Mouse (Mus musculus): ENCODE results near the gene Dmbx1. TPM values are rescaled to one million over a fixed set of nuclear protein-coding genes. Genes with fewer than 3 reads are reported as not detected.

The Dmbx1 gene
- polyA plus RNA-seq, 1 experiment from 2014 or later = not detected

GRCm38 (mm10) chr4:115927637-115928036 is 12.1 kb downstream of the Dmbx1 start:
- ATAC-seq (ENCODE audit: low FRiP score, low TSS enrichment) = no peak
- H3K4me1 ChIP-seq (ENCODE audit: insufficient read depth, low read length) = no peaks in the 10 kb centered on the region
- no peak overlapping the region for H3K27ac ChIP-seq (ENCODE audit: low read length)
- no peak overlapping the region for H3K4me3 ChIP-seq (ENCODE audit: low read length)
- H3K9me3 ChIP-seq (ENCODE audit: low read length) = no peaks in the 10 kb centered on the region
- no peak overlapping the region for H3K9ac ChIP-seq (replicated peaks; ENCODE audit: low read length)
- H3K4me2 ChIP-seq (replicated peaks; ENCODE audit: low read depth, low read length) = no peak overlapping the region
- 45% methylated on average over 7 of the region's 7 CpGs for WGBS
- peaks cover 89% of the 10 kb centered on the region for H3K27me3 ChIP-seq (ENCODE audit: insufficient read depth, low read length)
- H3K36me3 ChIP-seq (ENCODE audit: insufficient read depth, low read length) = no peaks in the 10 kb centered on the region

DNA sequence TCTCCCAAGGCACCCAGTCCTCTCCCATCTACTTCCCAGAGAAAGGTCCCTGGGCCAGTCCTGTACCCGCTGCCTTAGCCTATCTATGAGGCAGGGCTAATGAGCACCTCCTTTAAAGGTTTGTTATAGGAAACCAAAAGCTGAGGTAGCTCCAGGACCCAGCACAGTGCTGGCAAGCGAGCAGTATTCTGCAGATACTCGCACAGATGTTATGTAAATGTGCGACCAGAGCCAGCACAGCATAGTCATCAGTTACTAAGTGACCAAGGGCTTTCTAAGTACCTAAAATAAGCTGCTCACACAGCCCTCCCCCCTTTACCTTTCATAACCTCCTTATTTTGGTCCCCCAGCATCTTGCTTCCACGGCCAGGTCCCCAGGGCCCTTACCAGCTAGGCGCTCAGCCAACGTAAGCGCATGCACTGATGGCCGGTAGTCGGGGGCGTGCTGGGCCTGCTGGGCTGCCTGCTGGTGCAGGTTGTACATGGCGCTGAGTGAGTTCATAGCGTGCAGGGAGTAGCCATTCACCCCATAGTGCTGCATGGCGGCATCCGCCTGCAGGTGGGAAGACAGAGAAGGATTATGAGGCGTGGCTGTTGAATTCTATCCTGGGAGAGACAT is 16.4 kb downstream of the Dmbx1 start:
- Histone ChIP-seq H3K4me3 (ENCODE audit: low read length) (no peak overlapping the region), H3K36me3 (ENCODE audit: insufficient read depth, low read length) (no peaks in the 10 kb centered on the region), H3K27me3 (ENCODE audit: insufficient read depth, low read length) (peaks cover 80% of the 10 kb centered on the region), H3K4me1 (ENCODE audit: insufficient read depth, low read length) (no peaks in the 10 kb centered on the region), H3K4me2 (replicated peaks; ENCODE audit: low read depth, low read length) (no peak overlapping the region), H3K9me3 (ENCODE audit: low read length) (no peaks in the 10 kb centered on the region), H3K9ac (replicated peaks; ENCODE audit: low read length) (no peak overlapping the region), H3K27ac (ENCODE audit: low read length) (no peak overlapping the region)
- no peak for ATAC-seq (ENCODE audit: low FRiP score, low TSS enrichment)
- 65% methylated on average over 16 of the region's 16 CpGs for WGBS

DNA sequence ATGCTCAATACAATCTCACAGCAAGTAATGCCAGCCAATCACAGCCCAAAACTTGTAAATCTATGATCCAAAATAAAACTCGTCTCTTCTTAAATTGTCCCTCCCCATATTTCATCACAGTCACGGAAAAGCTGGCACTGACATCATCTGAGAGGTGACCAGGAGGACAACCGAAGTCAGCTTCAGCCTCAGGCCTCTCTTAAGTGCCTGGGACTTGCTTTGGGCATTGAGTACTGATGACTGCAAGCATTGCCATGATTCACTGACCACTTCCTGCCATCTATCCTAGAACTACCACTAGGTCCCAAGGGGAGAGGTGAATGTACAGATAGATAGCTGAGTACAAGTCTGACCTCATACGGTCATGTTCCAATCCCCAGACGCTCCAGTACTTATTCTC is 17.0 kb downstream of the Dmbx1 start:
- 90% methylated on average over 5 of the region's 5 CpGs for WGBS
- Histone ChIP-seq H3K36me3 (ENCODE audit: insufficient read depth, low read length) (no peaks in the 10 kb centered on the region), H3K27ac (ENCODE audit: low read length) (no peak overlapping the region), H3K9me3 (ENCODE audit: low read length) (no peaks in the 10 kb centered on the region), H3K9ac (replicated peaks; ENCODE audit: low read length) (no peak overlapping the region), H3K4me2 (replicated peaks; ENCODE audit: low read depth, low read length) (no peak overlapping the region), H3K4me3 (ENCODE audit: low read length) (no peak overlapping the region), H3K27me3 (ENCODE audit: insufficient read depth, low read length) (peaks cover 80% of the 10 kb centered on the region), H3K4me1 (ENCODE audit: insufficient read depth, low read length) (no peaks in the 10 kb centered on the region)
- no peak for ATAC-seq (ENCODE audit: low FRiP score, low TSS enrichment)

GRCm38 (mm10) chr4:115919911-115920310 is 19.8 kb downstream of the Dmbx1 start:
- no peak overlapping the region for H3K27ac ChIP-seq (ENCODE audit: low read length)
- no peak overlapping the region for H3K4me2 ChIP-seq (replicated peaks; ENCODE audit: low read depth, low read length)
- 54% methylated on average over 16 of the region's 16 CpGs for whole genome bisulfite sequencing
- no peak overlapping the region for H3K9ac ChIP-seq (replicated peaks; ENCODE audit: low read length)
- H3K4me3 ChIP-seq (ENCODE audit: low read length) = no peak overlapping the region
- no peaks in the 10 kb centered on the region for H3K9me3 ChIP-seq (ENCODE audit: low read length)
- no peaks in the 10 kb centered on the region for H3K36me3 ChIP-seq (ENCODE audit: insufficient read depth, low read length)
- H3K4me1 ChIP-seq (ENCODE audit: insufficient read depth, low read length) = no peaks in the 10 kb centered on the region
- peaks cover 88% of the 10 kb centered on the region for H3K27me3 ChIP-seq (ENCODE audit: insufficient read depth, low read length)
- peak; percentile 61 for ATAC-seq (ENCODE audit: low FRiP score, low TSS enrichment)

- H3K4me1 ChIP-seq (ENCODE audit: insufficient read depth, low read length) = no peaks in the 10 kb centered on the region
- ATAC-seq (ENCODE audit: low FRiP score, low TSS enrichment) = no peak
- no peak overlapping the region for H3K4me2 ChIP-seq (replicated peaks; ENCODE audit: low read depth, low read length)
- WGBS = 8% methylated on average over 4 of the region's 4 CpGs
- H3K9me3 ChIP-seq (ENCODE audit: low read length) = no peaks in the 10 kb centered on the region
- H3K27ac ChIP-seq (ENCODE audit: low read length) = no peak overlapping the region
- H3K9ac ChIP-seq (replicated peaks; ENCODE audit: low read length) = no peak overlapping the region
- peaks cover 77% of the 10 kb centered on the region for H3K27me3 ChIP-seq (ENCODE audit: insufficient read depth, low read length)
- H3K36me3 ChIP-seq (ENCODE audit: insufficient read depth, low read length) = no peaks in the 10 kb centered on the region
- no peak overlapping the region for H3K4me3 ChIP-seq (ENCODE audit: low read length)
Measured at GRCm38 (mm10) chr4:115911586-115911985, 28.1 kb downstream of the Dmbx1 start.

DNA sequence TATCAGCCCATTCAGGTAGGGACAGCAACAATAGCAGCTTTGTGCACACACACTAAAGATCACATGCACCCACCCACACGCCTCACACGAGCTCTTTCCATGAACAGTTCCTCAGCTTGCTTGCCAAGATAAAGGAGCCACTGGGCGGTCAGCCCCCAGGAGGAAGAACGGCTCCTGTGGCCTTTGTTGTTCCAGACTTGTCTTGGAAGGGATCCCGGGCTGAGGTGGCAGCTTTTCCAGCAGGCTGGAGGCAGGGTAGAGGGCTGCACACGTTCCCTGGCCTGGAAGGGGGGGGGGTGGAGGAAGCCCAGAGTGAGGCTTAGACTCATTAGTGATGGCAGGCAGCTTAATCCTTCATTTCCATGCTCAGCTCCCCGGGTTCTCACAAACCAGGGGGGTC is 31.1 kb downstream of the Dmbx1 start:
- Histone ChIP-seq H3K27ac (ENCODE audit: low read length) (no peak overlapping the region), H3K9me3 (ENCODE audit: low read length) (no peaks in the 10 kb centered on the region), H3K27me3 (ENCODE audit: insufficient read depth, low read length) (peaks cover 84% of the 10 kb centered on the region), H3K4me1 (ENCODE audit: insufficient read depth, low read length) (peaks cover 4% of the 10 kb centered on the region; the same call in 1 of the 2 replicates), H3K4me2 (replicated peaks; ENCODE audit: low read depth, low read length) (no peak overlapping the region), H3K4me3 (ENCODE audit: low read length) (no peak overlapping the region), H3K36me3 (ENCODE audit: insufficient read depth, low read length) (no peaks in the 10 kb centered on the region), H3K9ac (replicated peaks; ENCODE audit: low read length) (no peak overlapping the region)
- ATAC-seq (ENCODE audit: low FRiP score, low TSS enrichment) = no peak
- 28% methylated on average over 7 of the region's 7 CpGs for WGBS

DNA sequence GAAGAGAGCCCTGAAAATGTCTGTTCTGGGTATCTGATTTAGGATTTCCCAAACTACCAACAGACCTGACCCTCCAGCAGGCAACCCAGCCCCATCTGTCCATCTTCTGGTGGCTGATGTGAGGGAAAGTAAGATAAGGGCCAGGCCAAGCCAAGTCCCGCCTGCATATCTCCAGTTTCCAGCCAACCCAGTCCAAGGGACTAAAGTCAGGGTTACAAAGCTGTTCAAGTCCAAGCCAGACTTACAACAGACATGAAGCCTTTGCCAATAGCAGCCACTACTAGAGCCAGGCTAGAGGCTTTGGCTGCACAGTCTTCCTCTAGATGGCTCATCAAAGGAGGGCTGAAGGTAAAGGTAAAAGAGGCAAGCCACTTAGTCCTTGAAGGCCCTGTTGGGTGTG is 31.7 kb downstream of the Dmbx1 start:
- no peak overlapping the region for H3K4me3 ChIP-seq (ENCODE audit: low read length)
- H3K9ac ChIP-seq (replicated peaks; ENCODE audit: low read length) = no peak overlapping the region
- peaks cover 4% of the 10 kb centered on the region; the same call in 1 of the 2 replicates for H3K4me1 ChIP-seq (ENCODE audit: insufficient read depth, low read length)
- H3K9me3 ChIP-seq (ENCODE audit: low read length) = no peaks in the 10 kb centered on the region
- no peak overlapping the region for H3K27ac ChIP-seq (ENCODE audit: low read length)
- H3K36me3 ChIP-seq (ENCODE audit: insufficient read depth, low read length) = no peaks in the 10 kb centered on the region
- ATAC-seq (ENCODE audit: low FRiP score, low TSS enrichment) = no peak
- WGBS = 70% methylated on average over 1 of the region's 1 CpGs
- peaks cover 85% of the 10 kb centered on the region for H3K27me3 ChIP-seq (ENCODE audit: insufficient read depth, low read length)
- no peak overlapping the region for H3K4me2 ChIP-seq (replicated peaks; ENCODE audit: low read depth, low read length)

DNA sequence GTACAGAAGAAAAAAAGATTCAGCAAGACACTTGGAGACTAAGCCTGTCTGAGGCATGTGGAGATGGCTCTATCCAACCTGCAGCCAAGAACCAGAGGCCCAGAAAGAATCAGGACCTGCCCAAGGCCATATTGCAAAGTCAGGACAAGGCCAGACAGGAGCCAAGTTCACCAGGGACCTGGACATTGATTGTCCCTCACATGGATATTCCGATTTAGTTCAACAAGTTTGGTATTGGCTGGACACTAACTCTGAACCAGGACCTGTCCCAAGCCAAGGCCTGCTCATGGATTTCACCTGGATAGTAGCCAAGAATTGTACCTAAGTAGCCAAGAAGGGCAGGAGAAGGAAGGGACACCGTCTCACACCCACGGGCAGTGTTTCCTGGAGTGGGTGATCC is 32.9 kb downstream of the Dmbx1 start:
- Histone ChIP-seq H3K9me3 (ENCODE audit: low read length) (no peaks in the 10 kb centered on the region), H3K4me1 (ENCODE audit: insufficient read depth, low read length) (peaks cover 4% of the 10 kb centered on the region; the same call in 1 of the 2 replicates), H3K36me3 (ENCODE audit: insufficient read depth, low read length) (no peaks in the 10 kb centered on the region), H3K4me2 (replicated peaks; ENCODE audit: low read depth, low read length) (no peak overlapping the region), H3K9ac (replicated peaks; ENCODE audit: low read length) (no peak overlapping the region), H3K27ac (ENCODE audit: low read length) (no peak overlapping the region), H3K4me3 (ENCODE audit: low read length) (no peak overlapping the region), H3K27me3 (ENCODE audit: insufficient read depth, low read length) (peaks cover 83% of the 10 kb centered on the region)
- ATAC-seq (ENCODE audit: low FRiP score, low TSS enrichment) = no peak
- WGBS = 86% methylated on average over 3 of the region's 3 CpGs

DNA sequence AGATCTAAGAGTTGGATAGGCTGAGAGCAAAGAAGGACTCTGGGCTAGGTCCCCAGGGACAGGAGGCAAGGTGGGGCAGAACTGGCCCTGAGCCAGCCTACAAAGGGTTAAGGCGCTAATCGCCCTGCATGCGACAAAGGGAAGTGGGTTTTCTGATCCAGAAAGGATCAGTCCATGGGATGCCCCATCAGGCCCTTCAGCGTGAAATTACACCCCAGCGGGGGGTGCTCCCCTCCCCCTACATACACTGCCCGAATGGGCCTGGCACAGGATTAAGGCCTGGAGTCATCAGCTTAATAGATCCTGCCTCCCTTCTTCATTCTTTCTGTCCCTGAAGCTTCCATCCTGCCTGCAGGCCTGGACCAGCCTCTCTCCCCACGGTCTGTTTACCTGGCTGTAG is 34.0 kb downstream of the Dmbx1 start:
- Histone ChIP-seq H3K27me3 (ENCODE audit: insufficient read depth, low read length) (peaks cover 85% of the 10 kb centered on the region), H3K4me1 (ENCODE audit: insufficient read depth, low read length) (peaks cover 4% of the 10 kb centered on the region; the same call in 1 of the 2 replicates), H3K4me2 (replicated peaks; ENCODE audit: low read depth, low read length) (no peak overlapping the region), H3K27ac (ENCODE audit: low read length) (no peak overlapping the region), H3K4me3 (ENCODE audit: low read length) (no peak overlapping the region), H3K9ac (replicated peaks; ENCODE audit: low read length) (no peak overlapping the region), H3K9me3 (ENCODE audit: low read length) (no peaks in the 10 kb centered on the region), H3K36me3 (ENCODE audit: insufficient read depth, low read length) (no peaks in the 10 kb centered on the region)
- 8% methylated on average over 7 of the region's 7 CpGs for WGBS
- ATAC-seq (ENCODE audit: low FRiP score, low TSS enrichment) = no peak

GRCm38 (mm10) chr4:115904375-115904774 is 35.4 kb downstream of the Dmbx1 start:
- Histone ChIP-seq H3K9me3 (ENCODE audit: low read length) (no peaks in the 10 kb centered on the region), H3K27ac (ENCODE audit: low read length) (no peak overlapping the region), H3K4me1 (ENCODE audit: insufficient read depth, low read length) (peaks cover 4% of the 10 kb centered on the region; the same call in 1 of the 2 replicates), H3K4me2 (replicated peaks; ENCODE audit: low read depth, low read length) (no peak overlapping the region), H3K27me3 (ENCODE audit: insufficient read depth, low read length) (peaks cover 89% of the 10 kb centered on the region), H3K9ac (replicated peaks; ENCODE audit: low read length) (no peak overlapping the region), H3K4me3 (ENCODE audit: low read length) (no peak overlapping the region), H3K36me3 (ENCODE audit: insufficient read depth, low read length) (no peaks in the 10 kb centered on the region)
- WGBS = 7% methylated on average over 12 of the region's 12 CpGs
- ATAC-seq (ENCODE audit: low FRiP score, low TSS enrichment) = peak; percentile 28; the same call in 1 of the 2 replicates

Data from kidney, embryonic 16.5 days (tissue).